Mouse (Mus musculus) heart, adult 2 months (tissue): ENCODE data around the gene 4930449I24Rik.
A peak's percentile ranks its signal among the peaks of the same experiment; 100 is the strongest.
"Not testable (repeated sequence)": the region's sequence is repeated elsewhere in the genome, so short reads cannot be mapped to it uniquely, and the experiment has no call there.

Experiments
- CTCF ChIP-seq: fragments of 200-600 bp; IDR thresholded peaks from 2 replicates; pipeline ENCODE4 v1.8.1; 2022; ENCODE audit warnings: antibody characterized with exemption, mild to moderate bottlenecking, moderate library complexity
- POLR2A ChIP-seq: fragments of 200-500 bp; IDR thresholded peaks from 2 replicates; pipeline ENCODE4 v1.6.1; 2011; ENCODE audit warnings: mild to moderate bottlenecking, low read depth, low read length, control low read depth; ENCODE audit not compliant: insufficient read depth

DNA sequence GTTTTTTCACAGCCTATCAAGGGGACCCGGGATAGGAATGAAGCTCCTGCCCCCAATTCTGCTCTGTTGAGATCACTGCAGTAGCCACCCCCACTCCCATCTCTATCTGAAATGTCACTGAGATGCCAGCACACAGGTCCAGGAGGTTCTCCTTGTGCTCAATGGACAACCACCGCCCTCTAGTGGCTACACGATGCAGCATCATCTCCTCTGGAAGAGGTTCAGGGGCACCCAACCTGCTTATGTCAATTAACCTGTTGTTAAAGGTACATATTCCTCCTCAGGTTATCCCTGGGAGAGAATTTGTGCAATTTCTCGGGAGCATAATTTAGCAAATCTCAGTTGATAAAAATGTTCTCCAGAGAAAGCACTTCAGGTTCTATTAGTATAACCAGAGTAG, 13.2 kb upstream of the 4930449I24Rik start:
- TF ChIP-seq CTCF, result peak; percentile 49
- not testable (repeated sequence) for TF ChIP-seq POLR2A
